Mouse (Mus musculus): Measurements from ENCODE around the gene Nphp4.

- TF ChIP-seq TCF12 (IDR thresholded peaks at IDR 0.05; ENCODE audit: insufficient read depth, poor library complexity, severe bottlenecking) (no peak), CEBPB (IDR thresholded peaks at IDR 0.05; ENCODE audit: insufficient read depth, poor library complexity, severe bottlenecking) (no peak), MAX (IDR thresholded peaks at IDR 0.05; ENCODE audit: low read depth) (no peak)
Measured at GRCm38 (mm10) chr4:152448666-152449018, 27.9 kb upstream of the Nphp4 start.

All from myocyte (in vitro differentiated cells).